Mouse (Mus musculus) kidney, postnatal 0 days (tissue): Measurements from ENCODE around the gene Rabggta. TPM values are rescaled to one million over a fixed set of nuclear protein-coding genes. Genes with fewer than 3 reads are reported as not detected.

Experiments
- ATAC-seq: fragments of 200-750 bp; cut with Nextera tagmentation; replicated peaks from 2 replicates; pipeline ENCODE4 v1.8.0; 2017; ENCODE audit warnings: low read depth, moderate number of reproducible peaks, moderate TSS enrichment, moderate library complexity; ENCODE audit not compliant: low FRiP score
- DNase-seq: peaks from one replicate; pipeline ENCODE4 v3.0.0-alpha.2; 2016; ENCODE audit warnings: low spot score
- H3K27ac ChIP-seq: fragments of 300-500 bp; sonication (generic); 2 replicates; pipeline ENCODE4 v1.5.1; 2014; ENCODE audit warnings: mild to moderate bottlenecking
- H3K27me3 ChIP-seq: fragments of 300-500 bp; sonication (generic); 2 replicates; pipeline ENCODE4 v1.6.1; 2014; ENCODE audit warnings: low read length, mixed read lengths; ENCODE audit not compliant: insufficient read depth
- H3K36me3 ChIP-seq: fragments of 300-500 bp; sonication (generic); 2 replicates; pipeline ENCODE4 v1.6.1; 2014; ENCODE audit warnings: low read length, mixed read lengths; ENCODE audit not compliant: insufficient read depth
- H3K4me1 ChIP-seq: fragments of 300-500 bp; sonication (generic); replicated peaks from 2 replicates; pipeline ENCODE4 v1.6.1; 2014; ENCODE audit warnings: antibody characterized with exemption, low read length, mixed read lengths; ENCODE audit not compliant: insufficient read depth
- H3K4me2 ChIP-seq: fragments of 300-500 bp; sonication (generic); 2 replicates; pipeline ENCODE4 v1.6.1; 2014; ENCODE audit warnings: mild to moderate bottlenecking, low read length, moderate library complexity, mixed read lengths
- H3K4me3 ChIP-seq: fragments of 300-500 bp; sonication (generic); replicated peaks from 2 replicates; pipeline ENCODE4 v1.5.1; 2014; ENCODE audit warnings: low read depth, low read length
- H3K9ac ChIP-seq: fragments of 300-500 bp; sonication (generic); 2 replicates; pipeline ENCODE4 v1.6.1; 2014; ENCODE audit warnings: low read depth, low read length
- H3K9me3 ChIP-seq: fragments of 300-500 bp; sonication (generic); replicated peaks from 2 replicates; pipeline ENCODE4 v1.6.1; 2016; ENCODE audit warnings: low read length, inconsistent platforms, mixed read lengths
- CTCF ChIP-seq: IDR thresholded peaks from 2 replicates; pipeline ENCODE4 v1.5.1; 2016; ENCODE audit warnings: antibody characterized with exemption, low read depth, mild to moderate bottlenecking, moderate library complexity
- WGBS: fragments of 180-500 bp; shearing (Covaris S2); extraction: QIAGEN DNeasy Blood & Tissue Kit; methylation state at CpG from one replicate; pipeline ENCODE4 v1.1.7; 2014; 5-methylcytosine and 5-hydroxymethylcytosine counted together
- polyA plus RNA-seq: library from polyadenylated mRNA; unstranded; fragments of >200 nt; fragmentation: Nextera tagmentation; extraction: Ambion mirVana; gene quantifications from 2 replicates; pipeline ENCODE4 v1.2.1, GENCODE M21; 2015

Gene Rabggta
- polyA plus RNA-seq, result 39.9 and 43.2 TPM in 2 replicates

- H3K27ac ChIP-seq, result peak within 1 kb of the TSS; percentile 91
- no peaks in the 10 kb centered on the region for H3K9me3 ChIP-seq
- H3K27me3 ChIP-seq, result no peaks in the 10 kb centered on the region
- peak; percentile 94 for ATAC-seq
- TF ChIP-seq CTCF, result peak; percentile 96
- peak within 1 kb of the TSS; percentile 62 for H3K4me2 ChIP-seq
- DNase-seq, result peak; percentile 94
- no peaks in the 10 kb centered on the region for H3K4me1 ChIP-seq
- H3K4me3 ChIP-seq, result peak within 1 kb of the TSS; percentile 84
- H3K36me3 ChIP-seq, result peaks cover 18% of the 10 kb centered on the region; the same call in 1 of the 2 replicates
- WGBS, result under 1% methylated on average over 49 of the region's 50 CpGs
- peak within 1 kb of the TSS; percentile 74 for H3K9ac ChIP-seq
Observed at GRCm38 (mm10) chr14:55721700-55722437, at the start of gene Rabggta. Rabggta (minus strand) TSS chr14:55722263.

DNA sequence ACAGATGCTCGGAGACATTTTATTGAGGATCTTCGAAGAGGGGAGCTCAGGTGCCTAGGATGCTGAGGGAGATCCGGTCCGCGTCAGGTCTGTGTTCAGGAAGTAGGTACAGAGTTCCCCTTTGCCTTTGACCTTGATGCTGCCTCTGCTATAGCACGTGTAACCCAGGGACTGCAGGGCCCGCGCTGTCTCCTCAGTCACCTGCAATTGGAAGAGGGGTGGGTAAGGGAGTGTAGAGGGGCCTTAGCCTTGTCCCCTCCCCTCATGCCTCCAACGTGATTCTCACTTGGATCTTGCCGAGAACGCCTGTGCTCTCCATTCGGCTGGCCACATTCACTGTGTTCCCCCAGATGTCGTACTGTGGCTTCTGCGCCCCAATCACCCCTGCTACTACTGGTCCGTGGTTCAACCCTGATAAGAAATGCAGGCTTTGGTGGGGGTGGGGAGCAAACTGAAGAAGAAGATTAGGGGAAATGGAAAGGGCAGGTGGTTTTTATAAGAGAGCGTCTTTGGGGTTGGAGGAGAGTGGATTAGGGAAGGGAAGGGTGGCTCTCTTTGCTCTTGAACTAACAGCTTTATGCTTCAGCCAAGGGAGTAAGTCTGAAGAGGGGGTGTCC, 47.1 kb upstream of the Rabggta start:
- no peak for DNase-seq
- no peak for TF ChIP-seq CTCF
- Histone ChIP-seq H3K4me1 (0 out of 2 replicates have a peak, but pooled peaks cover 4% of the 10 kb centered on the region), H3K9me3 (no peaks in the 10 kb centered on the region), H3K9ac (no peak overlapping the region), H3K36me3 (no peaks in the 10 kb centered on the region), H3K4me3 (no peak overlapping the region), H3K4me2 (no peak overlapping the region), H3K27ac (no peak overlapping the region), H3K27me3 (0 out of 2 replicates have a peak, but pooled peaks cover 4% of the 10 kb centered on the region)
- 82% methylated on average over 16 of the region's 16 CpGs for WGBS
- no peak for ATAC-seq

- Histone ChIP-seq H3K4me3 (no peak overlapping the region), H3K4me2 (no peak overlapping the region), H3K9me3 (no peaks in the 10 kb centered on the region), H3K9ac (0 out of 2 replicates have a peak overlapping the region, but pooled peaks have one; percentile 45), H3K36me3 (no peaks in the 10 kb centered on the region), H3K4me1 (0 out of 2 replicates have a peak, but pooled peaks cover 4% of the 10 kb centered on the region), H3K27ac (no peak overlapping the region), H3K27me3 (0 out of 2 replicates have a peak, but pooled peaks cover 4% of the 10 kb centered on the region)
- 86% methylated on average over 6 of the region's 6 CpGs for WGBS
- no peak for ATAC-seq
- DNase-seq, result no peak
- TF ChIP-seq CTCF, result no peak
Observed at GRCm38 (mm10) chr14:55768555-55768954, 46.5 kb upstream of the Rabggta start.

- no peaks in the 10 kb centered on the region for H3K9me3 ChIP-seq
- ATAC-seq (peak; percentile 77), DNase-seq (peak; percentile 70)
- 0 out of 2 replicates have a peak, but pooled peaks cover 4% of the 10 kb centered on the region for H3K27me3 ChIP-seq
- H3K9ac ChIP-seq, result peak overlapping the region; percentile 45
- H3K36me3 ChIP-seq, result no peaks in the 10 kb centered on the region
- no peak overlapping the region for H3K27ac ChIP-seq
- H3K4me2 ChIP-seq, result peak overlapping the region; percentile 68
- peak; percentile 68 for TF ChIP-seq CTCF
- 11% methylated on average over 52 of the region's 52 CpGs for WGBS
- H3K4me1 ChIP-seq, result 0 out of 2 replicates have a peak, but pooled peaks cover 10% of the 10 kb centered on the region
- H3K4me3 ChIP-seq, result peak overlapping the region; percentile 20; the same call in 1 of the 2 replicates
Observed at GRCm38 (mm10) chr14:55767519-55768414, 45.7 kb upstream of the Rabggta start.

DNA sequence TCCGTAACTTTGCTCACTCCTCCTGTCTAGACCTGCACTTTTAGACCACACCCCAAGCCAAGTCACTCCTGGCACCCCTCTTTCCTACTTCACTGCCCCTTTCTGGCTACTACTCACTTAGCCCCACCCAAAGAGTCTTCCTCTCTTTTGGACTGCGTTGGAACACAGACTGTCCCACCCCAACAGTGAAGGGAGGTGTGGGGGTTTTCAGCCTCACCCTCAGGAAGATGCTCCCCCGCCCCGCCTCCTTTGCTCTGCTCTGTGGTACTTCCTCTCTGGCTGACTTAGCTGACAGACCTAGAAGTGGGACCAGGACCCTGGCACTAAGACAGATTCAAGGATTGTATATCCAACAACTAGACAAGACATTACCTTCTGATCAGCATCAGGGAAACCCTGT, 43.6 kb upstream of the Rabggta start, which contains the start of gene Ltb4r1:
Ltb4r1 (plus strand) TSS at position 267 of the 400 bp plus-strand sequence.
- H3K4me3 ChIP-seq, result no peak within 1 kb of the TSS
- H3K36me3 ChIP-seq, result no peaks in the 10 kb centered on the region
- ATAC-seq (no peak), DNase-seq (no peak)
- no peak within 1 kb of the TSS for H3K9ac ChIP-seq
- H3K27me3 ChIP-seq, result 0 out of 2 replicates have a peak, but pooled peaks cover 14% of the 10 kb centered on the region
- no peak within 1 kb of the TSS for H3K27ac ChIP-seq
- TF ChIP-seq CTCF, result no peak
- no peaks in the 10 kb centered on the region for H3K9me3 ChIP-seq
- H3K4me2 ChIP-seq, result no peak within 1 kb of the TSS
- H3K4me1 ChIP-seq, result peaks cover 22% of the 10 kb centered on the region
- WGBS, result 68% methylated on average over 4 of the region's 4 CpGs
